Mouse (Mus musculus) embryo, embryonic 10 days (tissue): ENCODE results near the gene Arf3.
A peak's percentile ranks its signal among the peaks of the same experiment; 100 is the strongest.
"Not testable (repeated sequence)": the region's sequence is repeated elsewhere in the genome, so short reads cannot be mapped to it uniquely, and the experiment has no call there.

Experiments
- DNase-seq: peaks from one replicate; pipeline ENCODE4 v3.0.0-alpha.2; 2015; ENCODE audit warnings: low spot score

Arf3 gene

GRCm38 (mm10) chr15:98762670-98763529 is at the start of gene Arf3:
Gene Arf3 (minus strand): TSS chr15:98763214.
- DNase-seq, result peak; percentile 98

- not testable (repeated sequence) for DNase-seq
Measured at GRCm38 (mm10) chr15:98810212-98810611, 47.2 kb upstream of the Arf3 start.

DNA sequence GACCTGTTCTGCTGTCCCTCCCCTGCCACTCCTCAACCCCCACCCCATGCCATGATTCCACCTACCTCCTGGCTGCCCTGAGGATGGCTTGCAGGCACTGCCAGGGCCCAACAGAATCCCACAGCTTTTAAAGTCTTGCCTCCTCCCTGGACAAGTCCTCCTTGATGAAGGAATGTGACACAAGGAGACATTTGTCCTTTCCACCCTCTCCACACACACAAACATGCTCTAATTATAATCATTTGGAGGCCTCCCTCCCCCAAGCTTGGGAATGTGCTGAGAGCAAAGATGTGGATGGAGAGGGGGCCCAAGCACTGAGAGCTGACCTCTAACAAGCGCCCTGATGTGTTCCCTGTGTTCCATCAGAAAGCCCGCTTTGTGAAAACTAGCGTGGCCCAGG is 46.4 kb upstream of the Arf3 start, which contains the start of gene Ddn:
Gene Ddn, minus strand, starts transcription at position 101 of the 400 bp plus-strand sequence.
- DNase-seq, result no peak

DNA sequence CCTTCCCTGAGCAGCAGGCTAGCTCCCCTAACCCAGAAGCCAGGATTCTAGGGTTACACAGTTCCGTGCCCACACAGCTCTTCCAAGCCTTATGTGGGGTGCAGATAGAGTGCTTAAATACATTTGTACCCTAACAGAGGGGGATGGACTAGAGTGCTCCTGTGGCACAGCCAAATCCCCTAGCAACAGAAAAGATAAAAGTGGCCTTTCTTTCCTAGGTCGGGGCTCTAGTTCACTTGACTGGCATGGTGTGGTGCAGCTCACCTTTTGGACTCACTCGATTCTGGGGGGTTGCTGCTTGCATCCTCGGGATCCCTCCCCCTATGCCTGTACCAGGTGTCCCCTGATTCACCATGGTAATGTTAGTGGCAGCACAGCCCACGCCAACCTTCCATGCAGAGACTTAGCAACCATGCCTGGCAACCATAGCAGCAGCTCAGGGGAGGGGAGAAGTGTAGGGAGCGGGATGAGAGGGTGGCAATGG is 45.7 kb upstream of the Arf3 start:
- DNase-seq, result no peak

DNA sequence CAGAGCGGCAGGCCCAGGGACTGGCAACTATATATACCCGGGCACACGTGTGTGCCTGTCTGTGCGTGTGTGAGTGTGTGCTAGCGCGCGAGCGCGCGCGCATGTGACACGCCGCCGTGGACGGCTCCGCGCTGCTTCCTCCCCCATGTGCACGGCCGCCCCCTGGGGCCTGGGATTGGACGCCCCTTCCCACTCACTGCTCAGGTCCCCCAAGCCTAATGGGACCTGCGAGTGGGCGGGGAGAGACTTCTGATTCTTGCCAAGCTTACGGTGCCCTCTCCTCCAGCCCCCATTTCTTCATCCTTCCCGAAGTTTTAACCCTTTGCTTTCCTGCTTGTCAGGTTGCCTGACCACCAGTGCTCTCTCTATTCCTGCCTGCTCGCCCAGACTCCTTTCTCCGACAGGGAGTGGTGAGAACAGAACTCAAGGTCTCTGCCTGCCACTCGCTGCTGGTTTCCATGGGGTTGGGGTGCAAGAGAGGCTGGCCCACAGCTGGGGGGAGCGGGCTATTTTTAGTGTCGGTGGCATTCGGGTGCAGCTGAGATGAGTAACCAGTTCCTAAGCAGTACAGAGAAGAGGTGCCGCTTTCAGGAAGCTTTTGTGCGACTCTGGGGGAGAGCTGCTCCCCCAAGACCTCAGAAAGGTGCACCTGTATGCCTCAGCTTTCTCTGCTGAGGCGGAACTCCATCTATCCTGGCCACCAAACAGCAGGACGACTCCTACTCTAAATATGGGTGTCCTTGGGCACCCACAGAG is 45.1 kb upstream of the Arf3 start:
- peak; percentile 35 for DNase-seq

DNA sequence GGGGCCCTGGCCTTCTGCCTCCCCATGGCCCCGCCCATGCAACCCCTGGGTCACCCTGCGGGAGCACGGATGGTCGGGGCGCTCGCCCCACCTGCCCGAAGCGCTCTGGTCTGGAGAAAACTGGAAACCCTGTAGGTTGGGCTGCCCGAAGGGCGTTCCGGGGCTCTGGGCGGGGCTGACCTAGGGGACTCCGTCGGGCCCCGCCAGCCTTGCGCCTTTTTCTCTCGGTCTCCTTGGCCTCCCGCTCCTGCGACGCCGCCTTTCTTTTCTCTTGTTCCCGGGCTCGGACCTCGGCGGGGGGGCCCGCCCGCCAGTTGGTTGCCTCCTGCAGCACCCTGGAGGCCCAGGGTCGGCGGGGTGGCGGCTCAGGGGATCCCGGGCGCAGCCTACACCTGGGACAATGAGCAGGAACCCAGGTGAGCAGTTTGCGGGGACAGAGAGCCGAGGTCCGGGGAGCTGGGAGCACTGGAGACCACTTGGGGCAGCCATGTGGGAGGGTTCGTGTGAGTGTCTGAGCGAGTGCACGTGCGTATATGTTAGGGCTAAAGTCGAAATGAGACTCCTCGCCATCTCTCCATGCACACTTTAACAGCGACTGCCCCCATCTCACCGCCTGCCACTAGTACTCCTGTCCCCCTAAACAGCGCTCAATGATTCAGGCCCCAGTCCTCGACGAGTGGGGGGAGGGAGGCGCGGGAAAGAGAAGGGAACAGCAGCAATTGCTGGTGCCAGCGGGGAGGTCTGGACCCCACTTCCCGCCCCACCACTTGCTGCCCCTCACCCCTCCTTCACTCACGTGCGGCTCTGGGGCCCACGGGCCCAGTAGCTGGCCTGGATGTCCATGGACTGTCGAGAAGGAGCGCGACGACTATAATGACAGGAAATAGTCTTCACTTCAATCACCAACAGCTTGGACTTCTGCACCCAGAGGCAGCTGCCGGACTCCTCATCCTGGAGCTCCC is 44.1 kb upstream of the Arf3 start:
- DNase-seq, result peak; percentile 33

- DNase-seq, result peak; percentile 39
Measured at GRCm38 (mm10) chr15:98806071-98806808, 43.2 kb upstream of the Arf3 start.

DNA sequence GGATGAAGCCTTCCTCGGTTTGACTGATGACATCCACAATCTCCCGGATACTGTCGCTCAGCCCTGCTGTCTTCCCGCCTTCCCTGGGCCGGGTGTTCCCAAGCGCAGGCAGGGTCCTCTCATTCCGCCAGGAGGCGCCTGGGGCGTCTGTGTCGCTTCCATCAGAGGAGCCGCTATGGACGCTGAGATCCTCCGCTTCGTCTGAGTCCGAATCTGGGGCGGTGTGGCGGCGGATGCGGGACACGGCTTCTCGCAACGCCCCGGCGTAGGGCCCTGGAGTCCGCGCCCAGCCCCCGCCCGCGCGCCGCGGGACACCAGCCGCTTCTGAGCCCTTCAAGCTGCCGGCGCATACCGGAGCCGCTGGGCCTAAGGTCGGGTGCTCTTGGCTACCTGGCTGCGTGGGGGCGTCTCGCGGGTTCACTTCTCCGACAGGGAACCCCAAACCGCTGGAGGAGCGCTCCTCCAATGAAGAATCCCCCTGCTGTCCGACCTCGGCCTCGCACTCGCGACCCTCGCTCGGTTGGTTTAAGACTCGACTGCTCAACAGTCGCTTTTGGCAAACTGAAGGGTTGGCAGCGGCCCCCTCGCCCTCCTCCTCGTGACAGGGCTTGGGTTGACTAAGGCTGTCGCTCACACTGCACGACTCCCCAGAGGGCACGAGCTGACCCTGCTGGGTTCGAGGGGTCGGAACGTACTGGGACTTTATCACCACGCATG is 42.5 kb upstream of the Arf3 start:
- DNase-seq, result peak; percentile 85

GRCm38 (mm10) chr15:98804054-98804453 is 41.0 kb upstream of the Arf3 start:
- peak; percentile 88 for DNase-seq

DNA sequence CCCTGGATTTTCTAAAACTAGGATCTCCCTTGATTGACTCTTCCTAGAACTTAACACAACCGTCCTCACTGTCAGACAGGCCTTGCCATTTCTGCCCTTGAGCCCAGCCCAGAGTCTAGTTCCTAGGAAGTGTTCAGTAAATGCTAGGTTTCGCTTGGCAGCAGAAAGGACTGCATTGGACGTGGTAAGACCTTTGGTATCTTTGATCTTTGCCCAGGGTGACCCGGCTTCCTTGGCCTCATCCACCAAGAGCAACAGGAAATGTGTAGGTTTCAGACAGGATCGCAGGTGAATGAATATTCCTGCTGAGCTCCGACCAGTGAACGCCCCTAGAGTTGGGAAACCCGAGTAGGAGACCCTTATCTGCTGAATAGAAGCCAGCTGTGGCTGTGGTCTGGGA is 39.9 kb upstream of the Arf3 start:
- no peak for DNase-seq

GRCm38 (mm10) chr15:98799396-98799795 is 36.4 kb upstream of the Arf3 start:
- DNase-seq, result peak; percentile 93

DNA sequence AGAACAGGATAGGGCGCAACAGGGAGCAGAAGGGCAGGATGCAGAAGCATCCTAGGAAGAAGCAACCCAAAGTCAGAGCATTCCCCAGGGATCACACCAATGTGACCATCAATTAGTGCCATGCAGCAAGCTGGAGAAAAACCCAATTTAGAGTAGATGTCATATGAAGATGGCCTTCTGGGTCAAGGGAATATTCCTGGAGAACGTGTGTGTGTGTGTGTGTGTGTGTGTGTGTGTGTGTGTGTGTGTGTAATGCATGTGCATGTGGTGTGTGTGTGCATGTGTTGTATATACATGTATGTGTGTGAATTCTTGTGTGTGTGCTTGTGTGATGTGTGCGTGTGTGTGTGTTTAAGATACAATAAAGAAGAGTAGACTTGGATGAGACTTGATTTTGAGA is 35.9 kb upstream of the Arf3 start:
- no peak for DNase-seq

GRCm38 (mm10) chr15:98797835-98798492 is 35.0 kb upstream of the Arf3 start:
- peak; percentile 85 for DNase-seq

DNA sequence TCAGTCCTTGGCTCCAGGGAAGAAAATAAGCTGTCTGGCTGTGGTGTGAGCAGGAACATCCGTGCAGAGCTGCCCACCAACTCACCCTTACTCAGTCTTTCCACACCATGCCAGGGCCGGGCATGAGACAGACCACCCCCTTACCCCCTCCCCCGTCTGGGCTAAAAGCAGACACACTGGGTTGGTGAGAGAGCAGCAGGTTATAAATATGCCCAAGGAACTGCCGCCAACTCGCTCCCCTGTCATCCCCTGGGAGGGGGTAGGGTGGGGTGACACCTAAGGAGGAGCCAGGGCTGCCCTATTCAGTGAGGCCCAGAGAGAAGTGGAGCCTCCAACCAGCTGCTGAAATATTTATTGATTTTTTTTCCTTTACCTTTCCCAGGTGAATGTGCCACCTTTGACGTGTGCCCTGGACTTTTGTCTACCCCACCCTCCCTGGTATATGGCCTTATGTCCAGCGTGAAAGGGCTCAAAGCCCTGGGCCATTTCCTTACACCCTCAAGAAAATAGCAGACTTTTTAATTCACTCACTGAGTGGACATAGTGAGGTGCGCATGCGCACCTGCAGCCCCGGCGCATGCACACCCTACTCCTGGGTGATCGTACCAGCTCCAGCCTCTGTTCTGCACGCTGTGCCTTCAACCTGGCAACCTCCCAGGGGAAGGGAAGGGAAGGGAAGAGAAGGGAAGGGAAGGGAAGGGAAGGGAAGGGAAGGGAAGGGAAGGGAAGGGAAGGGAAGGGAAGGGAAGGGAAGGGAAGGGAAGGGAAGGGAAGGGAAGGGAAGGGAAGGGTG is 34.0 kb upstream of the Arf3 start:
- no peak for DNase-seq

GRCm38 (mm10) chr15:98793141-98793698 is 30.2 kb upstream of the Arf3 start:
- no peak for DNase-seq

- DNase-seq, result no peak
Measured at GRCm38 (mm10) chr15:98792233-98793020, 29.4 kb upstream of the Arf3 start.

- no peak for DNase-seq
Measured at GRCm38 (mm10) chr15:98791771-98792170, 28.8 kb upstream of the Arf3 start.

GRCm38 (mm10) chr15:98791221-98791620 is 28.2 kb upstream of the Arf3 start:
- no peak for DNase-seq
